Mouse (Mus musculus): ENCODE measurements around the gene Atf6. TPM values are rescaled to one million over a fixed set of nuclear protein-coding genes. Genes with fewer than 3 reads are reported as not detected.

Atf6 gene
- polyA plus RNA-seq, 1 experiment: 9.6 TPM

GRCm38 (mm10) chr1:170884390-170884789 lies 16.8 kb upstream of the Atf6 start:
- WGBS: 30% methylated on average over 8 of the region's 8 CpGs
- peaks cover 2% of the 10 kb centered on the region; the same call in 1 of the 2 replicates for H3K4me1 ChIP-seq (ENCODE audit: control insufficient read depth, insufficient read depth, insufficient read length)
- peak overlapping the region; percentile 86 for H3K4me3 ChIP-seq (ENCODE audit: extremely low read depth, insufficient read depth, insufficient read length)
- H3K27ac ChIP-seq (ENCODE audit: insufficient read depth, low read length): no peak overlapping the region
- no peak for TF ChIP-seq POLR2A (IDR thresholded peaks at IDR 0.05; ENCODE audit: low read depth, low read length)
- no peak for TF ChIP-seq CTCF (IDR thresholded peaks at IDR 0.05; ENCODE audit: extremely low read depth, insufficient read depth, insufficient read length, insufficient replicate concordance)
- H3K27me3 ChIP-seq (ENCODE audit: control insufficient read depth, insufficient read depth, low read length): no peaks in the 10 kb centered on the region
- H3K36me3 ChIP-seq (ENCODE audit: control insufficient read depth, insufficient read depth, low read length): peaks cover 8% of the 10 kb centered on the region
- DNase-seq (ENCODE audit: low read depth in 1 of 2, low spot score in 2 of 2): no peak

GRCm38 (mm10) chr1:170882915-170883485 lies 15.4 kb upstream of the Atf6 start:
- Histone ChIP-seq H3K27ac (ENCODE audit: insufficient read depth, low read length) (no peak overlapping the region), H3K4me1 (ENCODE audit: control insufficient read depth, insufficient read depth, insufficient read length) (peaks cover 2% of the 10 kb centered on the region; the same call in 1 of the 2 replicates), H3K27me3 (ENCODE audit: control insufficient read depth, insufficient read depth, low read length) (no peaks in the 10 kb centered on the region), H3K4me3 (ENCODE audit: extremely low read depth, insufficient read depth, insufficient read length) (no peak overlapping the region), H3K36me3 (ENCODE audit: control insufficient read depth, insufficient read depth, low read length) (peaks cover 11% of the 10 kb centered on the region)
- TF ChIP-seq POLR2A (IDR thresholded peaks at IDR 0.05; ENCODE audit: low read depth, low read length) (no peak), CTCF (IDR thresholded peaks at IDR 0.05; ENCODE audit: extremely low read depth, insufficient read depth, insufficient read length, insufficient replicate concordance) (no peak)
- no peak for DNase-seq (ENCODE audit: low read depth in 1 of 2, low spot score in 2 of 2)
- 84% methylated on average over 5 of the region's 5 CpGs for WGBS

GRCm38 (mm10) chr1:170876906-170877305 lies 9.3 kb upstream of the Atf6 start:
- DNase-seq (ENCODE audit: low read depth in 1 of 2, low spot score in 2 of 2): no peak
- no peak for TF ChIP-seq CTCF (IDR thresholded peaks at IDR 0.05; ENCODE audit: extremely low read depth, insufficient read depth, insufficient read length, insufficient replicate concordance)

GRCm38 (mm10) chr1:170875676-170876075 lies 8.1 kb upstream of the Atf6 start:
- DNase-seq (ENCODE audit: low read depth in 1 of 2, low spot score in 2 of 2): no peak
- H3K4me1 ChIP-seq (ENCODE audit: control insufficient read depth, insufficient read depth, insufficient read length): no peaks in the 10 kb centered on the region
- H3K27me3 ChIP-seq (ENCODE audit: control insufficient read depth, insufficient read depth, low read length): no peaks in the 10 kb centered on the region
- no peak overlapping the region for H3K4me3 ChIP-seq (ENCODE audit: extremely low read depth, insufficient read depth, insufficient read length)
- WGBS: 90% methylated on average over 3 of the region's 3 CpGs
- no peak overlapping the region for H3K27ac ChIP-seq (ENCODE audit: insufficient read depth, low read length)
- no peak for TF ChIP-seq CTCF (IDR thresholded peaks at IDR 0.05; ENCODE audit: extremely low read depth, insufficient read depth, insufficient read length, insufficient replicate concordance)
- no peak for TF ChIP-seq POLR2A (IDR thresholded peaks at IDR 0.05; ENCODE audit: low read depth, low read length)
- H3K36me3 ChIP-seq (ENCODE audit: control insufficient read depth, insufficient read depth, low read length): peaks cover 12% of the 10 kb centered on the region

More at GRCm38 (mm10) chr1:170876906-170877305, 9.3 kb upstream of the Atf6 start:
- Histone ChIP-seq H3K27ac (ENCODE audit: insufficient read depth, low read length) (no peak overlapping the region), H3K4me3 (ENCODE audit: extremely low read depth, insufficient read depth, insufficient read length) (no peak overlapping the region), H3K4me1 (ENCODE audit: control insufficient read depth, insufficient read depth, insufficient read length) (no peaks in the 10 kb centered on the region), H3K36me3 (ENCODE audit: control insufficient read depth, insufficient read depth, low read length) (peaks cover 12% of the 10 kb centered on the region), H3K27me3 (ENCODE audit: control insufficient read depth, insufficient read depth, low read length) (no peaks in the 10 kb centered on the region)
- 91% methylated on average over 5 of the region's 5 CpGs for WGBS

GRCm38 (mm10) chr1:170871961-170872360 lies 4.4 kb upstream of the Atf6 start:
- no peaks in the 10 kb centered on the region for H3K4me1 ChIP-seq (ENCODE audit: control insufficient read depth, insufficient read depth, insufficient read length)
- no peaks in the 10 kb centered on the region for H3K27me3 ChIP-seq (ENCODE audit: control insufficient read depth, insufficient read depth, low read length)
- peaks cover 1% of the 10 kb centered on the region; the same call in 1 of the 2 replicates for H3K36me3 ChIP-seq (ENCODE audit: control insufficient read depth, insufficient read depth, low read length)
- no peak for TF ChIP-seq CTCF (IDR thresholded peaks at IDR 0.05; ENCODE audit: extremely low read depth, insufficient read depth, insufficient read length, insufficient replicate concordance)
- TF ChIP-seq POLR2A (IDR thresholded peaks at IDR 0.05; ENCODE audit: low read depth, low read length): no peak
- WGBS: 89% methylated on average over 2 of the region's 2 CpGs
- no peak overlapping the region for H3K4me3 ChIP-seq (ENCODE audit: extremely low read depth, insufficient read depth, insufficient read length)
- DNase-seq (ENCODE audit: low read depth in 1 of 2, low spot score in 2 of 2): no peak
- H3K27ac ChIP-seq (ENCODE audit: insufficient read depth, low read length): no peak overlapping the region

- Histone ChIP-seq H3K27me3 (ENCODE audit: control insufficient read depth, insufficient read depth, low read length) (no peaks in the 10 kb centered on the region), H3K36me3 (ENCODE audit: control insufficient read depth, insufficient read depth, low read length) (peaks cover 1% of the 10 kb centered on the region; the same call in 1 of the 2 replicates), H3K27ac (ENCODE audit: insufficient read depth, low read length) (no peak overlapping the region), H3K4me3 (ENCODE audit: extremely low read depth, insufficient read depth, insufficient read length) (no peak overlapping the region), H3K4me1 (ENCODE audit: control insufficient read depth, insufficient read depth, insufficient read length) (no peaks in the 10 kb centered on the region)
- WGBS: 94% methylated on average over 6 of the region's 6 CpGs
- no peak for DNase-seq (ENCODE audit: low read depth in 1 of 2, low spot score in 2 of 2)
- TF ChIP-seq POLR2A (IDR thresholded peaks at IDR 0.05; ENCODE audit: low read depth, low read length): no peak
- no peak for TF ChIP-seq CTCF (IDR thresholded peaks at IDR 0.05; ENCODE audit: extremely low read depth, insufficient read depth, insufficient read length, insufficient replicate concordance)
Measured at GRCm38 (mm10) chr1:170871402-170871801, 3.8 kb upstream of the Atf6 start.

GRCm38 (mm10) chr1:170868905-170869283 lies 1.3 kb upstream of the Atf6 start:
- Histone ChIP-seq H3K4me3 (ENCODE audit: extremely low read depth, insufficient read depth, insufficient read length) (peak overlapping the region; percentile 57; the same call in 1 of the 2 replicates), H3K27me3 (ENCODE audit: control insufficient read depth, insufficient read depth, low read length) (no peaks in the 10 kb centered on the region), H3K36me3 (ENCODE audit: control insufficient read depth, insufficient read depth, low read length) (no peaks in the 10 kb centered on the region), H3K27ac (ENCODE audit: insufficient read depth, low read length) (no peak overlapping the region), H3K4me1 (ENCODE audit: control insufficient read depth, insufficient read depth, insufficient read length) (peaks cover 3% of the 10 kb centered on the region; the same call in 1 of the 2 replicates)
- TF ChIP-seq POLR2A (IDR thresholded peaks at IDR 0.05; ENCODE audit: low read depth, low read length): no peak
- no peak for DNase-seq (ENCODE audit: low read depth in 1 of 2, low spot score in 2 of 2)
- WGBS: 15% methylated on average over 14 of the region's 14 CpGs
